Comparison of ENCODE assay signal across 12 mouse cellular contexts in the genomic region with DNA sequence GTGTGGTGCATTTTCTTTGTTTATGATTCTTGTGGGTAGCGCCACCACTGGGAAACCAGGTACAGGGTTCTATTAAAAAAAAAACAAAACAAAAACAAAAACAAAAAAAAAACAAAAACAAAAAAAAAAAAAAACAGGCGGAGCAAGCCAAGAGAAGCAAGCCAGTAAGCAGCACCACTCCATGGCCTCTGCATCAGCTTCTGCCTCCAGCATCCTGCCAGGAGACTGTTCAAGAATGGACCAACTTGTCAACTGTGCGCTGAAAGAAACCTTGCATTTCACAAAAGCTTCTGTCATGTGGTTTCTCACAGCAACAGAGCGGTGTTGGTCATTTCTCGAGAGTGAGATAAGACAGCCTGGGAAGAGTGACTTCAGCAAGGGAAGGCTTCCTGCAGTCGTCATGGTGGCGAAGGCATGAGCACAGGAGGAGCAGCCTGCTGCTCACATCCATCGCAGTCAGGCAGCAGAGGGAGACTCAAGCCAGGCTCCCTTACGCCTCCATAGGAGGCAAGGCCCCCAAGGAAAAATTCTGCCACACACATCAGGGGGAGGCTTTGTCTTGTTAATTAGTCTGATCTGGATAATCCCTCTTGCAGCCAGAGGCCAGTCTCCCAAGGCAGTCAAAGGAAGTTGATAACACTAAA. TPM values are rescaled to one million over a fixed set of nuclear protein-coding genes. Genes with fewer than 3 reads are reported as not detected.
DNase-seq lines count a peak whose midpoint lies in the region; ATAC-seq lines count a peak whose summit lies in the region.
"Had no signal": no experiment of that assay in that cellular context is flagged by ENCODE, and none has a peak within 500 bp of the region (broad histone marks: within the 10 kb centered on the region; RNA-seq: fewer than 3 reads in every experiment).

No protein-coding gene starts in this region.

- peaks cover 4% of the 10 kb centered on the region for H3K4me1 ChIP-seq in heart, embryonic 15.5 days (replicated peaks)
- H3K4me1 ChIP-seq in forebrain, embryonic 16.5 days (replicated peaks; ENCODE audit: control insufficient read depth, insufficient read depth, low read length), result 0 out of 2 replicates have a peak, but pooled peaks cover 3% of the 10 kb centered on the region
- H3K4me1 ChIP-seq in midbrain, embryonic 14.5 days (ENCODE audit: control insufficient read depth, insufficient read depth, low read length), result peaks cover 4% of the 10 kb centered on the region; the same call in 1 of the 2 replicates

- no peaks in the 10 kb centered on the region for H3K27me3 ChIP-seq in heart, embryonic 15.5 days
- H3K27me3 ChIP-seq in forebrain, embryonic 16.5 days (replicated peaks; ENCODE audit: control insufficient read depth, insufficient read depth, low read length), result no peaks in the 10 kb centered on the region
- no peaks in the 10 kb centered on the region for H3K27me3 ChIP-seq in midbrain, embryonic 14.5 days (ENCODE audit: control insufficient read depth, insufficient read depth, low read length)

- no peak for DNase-seq in heart, adult 9 months (ENCODE audit: low spot score in 2 of 2)
- DNase-seq in MN1 (ENCODE audit: low spot score), result peak; percentile 34
- DNase-seq in midbrain, embryonic 14.5 days, result peak; percentile 70
- no peak for DNase-seq in frontal cortex, postnatal 25 days (ENCODE audit: low spot score in 2 of 2)
- no peak for DNase-seq in urinary bladder, postnatal 25 days (ENCODE audit: low spot score)
- DNase-seq in adrenal gland, postnatal 25 days, result no peak
- DNase-seq: gastrocnemius, postnatal 36 days; spleen, adult 18-20 months had no signal

- H3K9me3 ChIP-seq in heart, embryonic 15.5 days (replicated peaks), result no peaks in the 10 kb centered on the region
- no peaks in the 10 kb centered on the region for H3K9me3 ChIP-seq in forebrain, embryonic 16.5 days (ENCODE audit: control insufficient read depth, low read length)
- H3K9me3 ChIP-seq in midbrain, embryonic 14.5 days (ENCODE audit: control insufficient read depth, low read length), result no peaks in the 10 kb centered on the region

- no peak overlapping the region for H3K9ac ChIP-seq in heart, embryonic 15.5 days
- no peak overlapping the region for H3K9ac ChIP-seq in forebrain, embryonic 16.5 days (replicated peaks; ENCODE audit: low read depth, low read length)
- no peak overlapping the region for H3K9ac ChIP-seq in midbrain, embryonic 14.5 days (replicated peaks; ENCODE audit: low read length)

- H3K27ac ChIP-seq in heart, embryonic 15.5 days, result no peak overlapping the region
- no peak overlapping the region for H3K27ac ChIP-seq in forebrain, embryonic 16.5 days (ENCODE audit: low read length)
- H3K27ac ChIP-seq in midbrain, embryonic 14.5 days (replicated peaks; ENCODE audit: low read depth, low read length), result 0 out of 2 replicates have a peak overlapping the region, but pooled peaks have one; percentile 26
- H3K27ac ChIP-seq: macrophage had no signal

- peak; percentile 67; the same call in 1 of the 2 replicates for ATAC-seq in heart, embryonic 15.5 days (replicated peaks; ENCODE audit: insufficient number of reproducible peaks, insufficient read depth, low FRiP score, low read depth)
- ATAC-seq in forebrain, embryonic 16.5 days, result peak; percentile 45; the same call in 1 of the 2 replicates
- peak; percentile 66; the same call in 1 of the 2 replicates for ATAC-seq in midbrain, embryonic 14.5 days (ENCODE audit: low FRiP score, low TSS enrichment)

- no peak overlapping the region for H3K4me2 ChIP-seq in heart, embryonic 15.5 days
- no peak overlapping the region for H3K4me2 ChIP-seq in forebrain, embryonic 16.5 days (ENCODE audit: low read length)
- no peak overlapping the region for H3K4me2 ChIP-seq in midbrain, embryonic 14.5 days (ENCODE audit: low read length)

- no peaks in the 10 kb centered on the region for H3K36me3 ChIP-seq in heart, embryonic 15.5 days
- no peaks in the 10 kb centered on the region for H3K36me3 ChIP-seq in forebrain, embryonic 16.5 days (ENCODE audit: control insufficient read depth, insufficient read depth)
- H3K36me3 ChIP-seq in midbrain, embryonic 14.5 days (ENCODE audit: control insufficient read depth, insufficient read depth, low read length), result no peaks in the 10 kb centered on the region

- H3K4me3 ChIP-seq in heart, embryonic 15.5 days, result no peak overlapping the region
- H3K4me3 ChIP-seq in forebrain, embryonic 16.5 days (replicated peaks; ENCODE audit: low read length), result no peak overlapping the region
- H3K4me3 ChIP-seq in midbrain, embryonic 14.5 days (replicated peaks; ENCODE audit: low read depth, low read length), result no peak overlapping the region

- WGBS in heart, embryonic 15.5 days, result 25% methylated on average over 9 of the region's 9 CpGs
- 19% methylated on average over 9 of the region's 9 CpGs for WGBS in forebrain, embryonic 16.5 days
- 21% methylated on average over 9 of the region's 9 CpGs for WGBS in midbrain, embryonic 14.5 days

RNA-seq across cellular contexts. Expression of a gene that starts 6.7 kb away (rescaled TPM):
- polyA plus RNA-seq in heart, embryonic 15.5 days (2015; fragmentation: Nextera tagmentation; extraction: Ambion mirVana), result not detected in 2 replicates
- not detected in 2 replicates for polyA plus RNA-seq in forebrain, embryonic 16.5 days (2015; fragmentation: Nextera tagmentation; extraction: Ambion mirVana)
- polyA plus RNA-seq in midbrain, embryonic 14.5 days (2014; fragmentation: Nextera tagmentation; extraction: Ambion mirVana), result not detected in 2 replicates
- total RNA-seq in adrenal gland, postnatal 25 days (2021), result not detected in 2 replicates
- total RNA-seq: gastrocnemius, postnatal 36 days had no signal
- polyA plus RNA-seq: cortical plate, adult 2 months; macrophage had no signal

RNA-seq across cellular contexts. Expression of a gene that starts 20.8 kb away (rescaled TPM):
- 10.9 and 13.1 TPM in 2 replicates for polyA plus RNA-seq in heart, embryonic 15.5 days (2015; fragmentation: Nextera tagmentation; extraction: Ambion mirVana)
- 12.3 and 15.5 TPM in 2 replicates for polyA plus RNA-seq in forebrain, embryonic 16.5 days (2015; fragmentation: Nextera tagmentation; extraction: Ambion mirVana)
- polyA plus RNA-seq in midbrain, embryonic 14.5 days (2014; fragmentation: Nextera tagmentation; extraction: Ambion mirVana), result 9.2 and 14.8 TPM in 2 replicates
- total RNA-seq in adrenal gland, postnatal 25 days (2021), result 28.3 and 30.3 TPM in 2 replicates

RNA-seq across cellular contexts. Expression of a gene that starts 42.3 kb away (rescaled TPM):
- 124 and 156 TPM in 2 replicates for polyA plus RNA-seq in heart, embryonic 15.5 days (2015; fragmentation: Nextera tagmentation; extraction: Ambion mirVana)
- 135 and 146 TPM in 2 replicates for polyA plus RNA-seq in forebrain, embryonic 16.5 days (2015; fragmentation: Nextera tagmentation; extraction: Ambion mirVana)
- 130 and 138 TPM in 2 replicates for polyA plus RNA-seq in midbrain, embryonic 14.5 days (2014; fragmentation: Nextera tagmentation; extraction: Ambion mirVana)
- total RNA-seq in adrenal gland, postnatal 25 days (2021), result 139 and 149 TPM in 2 replicates

Comparison
In these comparisons a context has a peak if more than half of its experiments do, and no peak if none do; other contexts are left out.
1. DNase-seq: peak in MN1 (single experiment) and midbrain, embryonic 14.5 days (single experiment); none in heart, adult 9 months (0 of 2), frontal cortex, postnatal 25 days (0 of 2), urinary bladder, postnatal 25 days (single experiment) and adrenal gland, postnatal 25 days (single experiment).
2. Peak in every context shown above with its lines, with median percentiles within 50 percentile points of each other: ATAC-seq.